Mouse (Mus musculus): ENCODE measurements around the gene Tdrd7. TPM values are rescaled to one million over a fixed set of nuclear protein-coding genes. Genes with fewer than 3 reads are reported as not detected.
A peak's percentile ranks its signal among the peaks of the same experiment; 100 is the strongest.

The Tdrd7 gene
- polyA plus RNA-seq, 1 experiment from 2014 or later = 5.4 TPM

- Histone ChIP-seq H3K9me3 (no peaks in the 10 kb centered on the region), H3K27me3 (replicated peaks; ENCODE audit: low read depth, poor library complexity, severe bottlenecking) (peaks cover 11% of the 10 kb centered on the region; the same call in 1 of the 2 replicates), H3K27ac (replicated peaks) (no peak overlapping the region), H3K36me3 (replicated peaks) (no peaks in the 10 kb centered on the region), H3K4me1 (no peaks in the 10 kb centered on the region), H3K4me3 (no peak overlapping the region)
- no peak for DNase-seq (ENCODE audit: low spot score)
These were observed 15.9 kb downstream of the Tdrd7 start for GRCm38 (mm10) chr4:45981054-45981453.

- no peak for DNase-seq (ENCODE audit: low spot score)
- Histone ChIP-seq H3K4me3 (no peak overlapping the region), H3K4me1 (peaks cover 16% of the 10 kb centered on the region), H3K27me3 (replicated peaks; ENCODE audit: low read depth, poor library complexity, severe bottlenecking) (no peaks in the 10 kb centered on the region), H3K36me3 (replicated peaks) (no peaks in the 10 kb centered on the region), H3K9me3 (no peaks in the 10 kb centered on the region), H3K27ac (replicated peaks) (no peak overlapping the region)
- 73% methylated on average over 6 of the region's 6 CpGs for WGBS
These were observed 25.4 kb downstream of the Tdrd7 start for GRCm38 (mm10) chr4:45990427-45991135.

DNA sequence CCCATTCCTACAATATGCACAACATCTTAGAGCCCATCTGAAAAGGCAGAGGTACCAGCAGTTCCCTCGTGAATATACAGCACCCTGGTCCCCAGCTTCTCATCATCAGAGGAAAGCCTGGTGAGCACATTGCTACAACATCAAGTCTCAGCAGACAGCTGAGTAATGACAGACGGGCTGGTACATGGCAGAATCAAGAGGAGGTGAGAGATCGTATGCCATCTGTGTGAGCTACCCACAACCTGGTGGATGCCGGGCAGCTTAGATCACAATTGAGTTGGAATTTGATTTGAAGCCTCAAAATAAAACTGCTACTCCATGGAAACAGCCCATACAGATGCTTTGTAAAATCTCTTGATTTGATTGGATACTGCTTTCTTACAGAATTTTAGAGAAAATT, 33.4 kb downstream of the Tdrd7 start:
- Histone ChIP-seq H3K27me3 (replicated peaks; ENCODE audit: low read depth, poor library complexity, severe bottlenecking) (no peaks in the 10 kb centered on the region), H3K36me3 (replicated peaks) (no peaks in the 10 kb centered on the region), H3K9me3 (no peaks in the 10 kb centered on the region), H3K4me3 (no peak overlapping the region), H3K4me1 (no peaks in the 10 kb centered on the region), H3K27ac (replicated peaks) (no peak overlapping the region)
- WGBS = 85% methylated on average over 4 of the region's 4 CpGs
- DNase-seq (ENCODE audit: low spot score) = no peak

GRCm38 (mm10) chr4:46008142-46008793, 43.1 kb downstream of the Tdrd7 start:
- Histone ChIP-seq H3K27me3 (replicated peaks; ENCODE audit: low read depth, poor library complexity, severe bottlenecking) (no peaks in the 10 kb centered on the region), H3K9me3 (no peaks in the 10 kb centered on the region), H3K4me3 (no peak overlapping the region), H3K4me1 (no peaks in the 10 kb centered on the region), H3K27ac (replicated peaks) (no peak overlapping the region), H3K36me3 (replicated peaks) (no peaks in the 10 kb centered on the region)
- WGBS = 86% methylated on average over 5 of the region's 5 CpGs
- no peak for DNase-seq (ENCODE audit: low spot score)

DNA sequence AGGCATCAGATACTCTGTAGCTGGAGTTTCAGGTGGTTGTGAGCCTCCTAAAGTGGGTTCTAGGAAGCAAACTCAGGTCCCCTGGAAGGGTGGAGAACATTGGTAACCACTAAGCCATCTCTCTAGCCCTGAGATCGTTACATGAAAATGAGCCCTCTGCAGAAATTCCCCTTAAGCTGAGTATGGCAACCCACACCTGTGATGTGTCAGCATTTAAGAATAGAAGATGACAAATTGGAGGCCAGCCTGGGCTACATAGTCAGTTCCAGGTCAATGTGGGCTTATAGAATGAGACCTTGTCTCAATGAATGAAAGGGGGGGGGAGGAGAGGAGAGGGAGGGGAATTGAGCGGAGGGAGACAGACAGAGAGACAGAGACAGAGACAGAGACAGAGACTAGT, 46.6 kb downstream of the Tdrd7 start:
- Histone ChIP-seq H3K36me3 (replicated peaks) (no peaks in the 10 kb centered on the region), H3K27me3 (replicated peaks; ENCODE audit: low read depth, poor library complexity, severe bottlenecking) (no peaks in the 10 kb centered on the region), H3K4me3 (no peak overlapping the region), H3K9me3 (no peaks in the 10 kb centered on the region), H3K4me1 (no peaks in the 10 kb centered on the region), H3K27ac (replicated peaks) (no peak overlapping the region)
- no peak for DNase-seq (ENCODE audit: low spot score)
- WGBS = 83% methylated on average over 2 of the region's 2 CpGs

GRCm38 (mm10) chr4:46015605-46016004, 50.5 kb downstream of the Tdrd7 start:
- H3K4me1 ChIP-seq = no peaks in the 10 kb centered on the region
- no peaks in the 10 kb centered on the region for H3K9me3 ChIP-seq
- H3K36me3 ChIP-seq (replicated peaks) = no peaks in the 10 kb centered on the region
- H3K27ac ChIP-seq (replicated peaks) = no peak overlapping the region
- no peaks in the 10 kb centered on the region for H3K27me3 ChIP-seq (replicated peaks; ENCODE audit: low read depth, poor library complexity, severe bottlenecking)
- no peak overlapping the region for H3K4me3 ChIP-seq
- WGBS = 84% methylated on average over 1 of the region's 1 CpGs
- no peak for DNase-seq (ENCODE audit: low spot score)

- DNase-seq (ENCODE audit: low spot score) = no peak
- no peak overlapping the region for H3K4me3 ChIP-seq
- no peaks in the 10 kb centered on the region for H3K36me3 ChIP-seq (replicated peaks)
- H3K27ac ChIP-seq (replicated peaks) = no peak overlapping the region
- H3K27me3 ChIP-seq (replicated peaks; ENCODE audit: low read depth, poor library complexity, severe bottlenecking) = no peaks in the 10 kb centered on the region
- no peaks in the 10 kb centered on the region for H3K9me3 ChIP-seq
- WGBS = 63% methylated on average over 3 of the region's 3 CpGs
- H3K4me1 ChIP-seq = peaks cover 6% of the 10 kb centered on the region
These were observed 57.9 kb downstream of the Tdrd7 start for GRCm38 (mm10) chr4:46023021-46023481.

- WGBS = 41% methylated on average over 7 of the region's 7 CpGs
- peak; percentile 45 for DNase-seq (ENCODE audit: low spot score)
- Histone ChIP-seq H3K27ac (replicated peaks) (no peak overlapping the region), H3K4me1 (peaks cover 6% of the 10 kb centered on the region), H3K9me3 (no peaks in the 10 kb centered on the region), H3K36me3 (replicated peaks) (no peaks in the 10 kb centered on the region), H3K27me3 (replicated peaks; ENCODE audit: low read depth, poor library complexity, severe bottlenecking) (no peaks in the 10 kb centered on the region), H3K4me3 (no peak overlapping the region)
These were observed 60.8 kb downstream of the Tdrd7 start for GRCm38 (mm10) chr4:46025893-46026292.

DNA sequence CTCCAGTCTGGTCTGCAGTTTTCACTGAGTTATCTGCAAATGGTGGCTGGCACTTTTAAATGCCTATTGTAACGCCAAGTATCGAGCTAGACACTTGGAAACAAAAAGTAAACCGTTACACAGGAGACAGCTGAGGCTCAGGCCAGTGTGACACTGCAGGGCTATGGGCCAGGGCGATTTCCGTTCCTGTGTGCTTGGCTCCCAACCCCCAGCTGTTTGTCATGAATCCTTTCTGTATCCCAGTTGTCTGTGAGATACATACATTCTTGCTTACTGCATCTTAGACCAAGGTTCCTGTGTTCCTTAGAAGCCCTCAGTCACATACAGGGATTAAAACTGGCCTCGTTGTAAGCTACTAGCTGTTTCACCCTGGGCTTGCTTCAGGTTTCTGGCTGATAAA, 63.1 kb downstream of the Tdrd7 start:
- Histone ChIP-seq H3K9me3 (no peaks in the 10 kb centered on the region), H3K4me3 (no peak overlapping the region), H3K4me1 (no peaks in the 10 kb centered on the region), H3K27ac (replicated peaks) (no peak overlapping the region), H3K36me3 (replicated peaks) (no peaks in the 10 kb centered on the region), H3K27me3 (replicated peaks; ENCODE audit: low read depth, poor library complexity, severe bottlenecking) (no peaks in the 10 kb centered on the region)
- WGBS = 86% methylated on average over 6 of the region's 6 CpGs
- no peak for DNase-seq (ENCODE audit: low spot score)

DNA sequence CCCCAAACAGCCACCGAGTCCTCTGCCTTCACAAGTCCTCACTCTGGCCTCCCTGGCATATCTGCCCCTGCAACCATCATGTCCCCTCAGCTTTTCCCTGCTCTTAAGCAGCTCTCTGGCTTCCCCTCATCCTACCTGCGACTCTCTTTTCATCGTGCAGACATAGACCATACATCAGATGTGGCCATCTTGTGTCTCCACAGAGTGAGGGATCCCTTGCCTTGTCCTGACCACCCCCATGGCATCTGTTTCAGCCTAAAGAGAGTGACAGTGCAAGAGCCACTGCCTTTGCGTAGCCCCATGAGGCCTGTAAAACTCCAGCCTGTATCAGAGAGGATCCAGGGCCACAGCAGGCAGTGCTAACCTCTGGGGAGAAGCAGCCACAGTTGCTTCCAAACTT, 63.6 kb downstream of the Tdrd7 start:
- Histone ChIP-seq H3K27ac (replicated peaks) (no peak overlapping the region), H3K4me1 (no peaks in the 10 kb centered on the region), H3K4me3 (no peak overlapping the region), H3K36me3 (replicated peaks) (no peaks in the 10 kb centered on the region), H3K9me3 (no peaks in the 10 kb centered on the region), H3K27me3 (replicated peaks; ENCODE audit: low read depth, poor library complexity, severe bottlenecking) (no peaks in the 10 kb centered on the region)
- no peak for DNase-seq (ENCODE audit: low spot score)
- WGBS = 86% methylated on average over 4 of the region's 4 CpGs

DNA sequence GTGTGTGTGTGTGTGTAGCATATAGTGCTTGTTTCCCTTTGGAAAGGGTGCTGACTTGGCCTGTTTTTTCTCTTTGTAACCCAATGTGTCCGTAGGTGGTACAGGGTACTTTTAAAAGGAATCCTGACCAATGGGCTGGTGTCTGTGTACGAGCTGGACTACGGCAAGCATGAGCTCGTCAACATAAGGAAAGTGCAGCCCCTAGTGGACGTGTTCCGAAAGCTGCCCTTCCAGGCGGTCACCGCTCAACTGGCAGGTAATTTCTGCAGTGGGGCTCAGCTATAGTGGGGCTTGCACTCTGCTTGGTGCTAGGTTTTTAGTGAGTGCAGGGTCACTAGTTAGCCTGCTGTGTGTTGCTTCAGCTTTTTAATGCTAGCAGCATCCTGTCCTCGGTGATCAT, 64.4 kb downstream of the Tdrd7 start:
- Histone ChIP-seq H3K4me3 (no peak overlapping the region), H3K9me3 (no peaks in the 10 kb centered on the region), H3K27me3 (replicated peaks; ENCODE audit: low read depth, poor library complexity, severe bottlenecking) (no peaks in the 10 kb centered on the region), H3K4me1 (no peaks in the 10 kb centered on the region), H3K36me3 (replicated peaks) (no peaks in the 10 kb centered on the region), H3K27ac (replicated peaks) (no peak overlapping the region)
- peak; percentile 53 for DNase-seq (ENCODE audit: low spot score)
- 48% methylated on average over 9 of the region's 9 CpGs for WGBS

- no peak overlapping the region for H3K27ac ChIP-seq (replicated peaks)
- 69% methylated on average over 9 of the region's 9 CpGs for WGBS
- H3K9me3 ChIP-seq = no peaks in the 10 kb centered on the region
These were observed 67.3 kb downstream of the Tdrd7 start for GRCm38 (mm10) chr4:46032448-46032847.

GRCm38 (mm10) chr4:46033197-46033596, 68.1 kb downstream of the Tdrd7 start:
- H3K4me1 ChIP-seq = no peaks in the 10 kb centered on the region
- no peak for DNase-seq (ENCODE audit: low spot score)
- peaks cover 23% of the 10 kb centered on the region for H3K27me3 ChIP-seq (replicated peaks; ENCODE audit: low read depth, poor library complexity, severe bottlenecking)
- H3K27ac ChIP-seq (replicated peaks) = no peak overlapping the region
- H3K36me3 ChIP-seq (replicated peaks) = no peaks in the 10 kb centered on the region
- no peaks in the 10 kb centered on the region for H3K9me3 ChIP-seq
- WGBS = 84% methylated on average over 2 of the region's 2 CpGs
- no peak overlapping the region for H3K4me3 ChIP-seq

More at GRCm38 (mm10) chr4:46032448-46032847, 67.3 kb downstream of the Tdrd7 start:
- no peak for DNase-seq (ENCODE audit: low spot score)
- Histone ChIP-seq H3K4me1 (no peaks in the 10 kb centered on the region), H3K27me3 (replicated peaks; ENCODE audit: low read depth, poor library complexity, severe bottlenecking) (peaks cover 16% of the 10 kb centered on the region), H3K4me3 (no peak overlapping the region), H3K36me3 (replicated peaks) (no peaks in the 10 kb centered on the region)

All from embryonic facial prominence, embryonic 10.5 days (tissue).